Mouse (Mus musculus): Measurements from ENCODE around the gene Trpm2. TPM values are rescaled to one million over a fixed set of nuclear protein-coding genes. Genes with fewer than 3 reads are reported as not detected.
A peak's percentile ranks its signal among the peaks of the same experiment; 100 is the strongest.
"Not testable (repeated sequence)": the region's sequence is repeated elsewhere in the genome, so short reads cannot be mapped to it uniquely, and the experiment has no call there.

Gene Trpm2
- polyA plus RNA-seq, 1 experiment from 2014 or later, result 0.20 TPM

DNA sequence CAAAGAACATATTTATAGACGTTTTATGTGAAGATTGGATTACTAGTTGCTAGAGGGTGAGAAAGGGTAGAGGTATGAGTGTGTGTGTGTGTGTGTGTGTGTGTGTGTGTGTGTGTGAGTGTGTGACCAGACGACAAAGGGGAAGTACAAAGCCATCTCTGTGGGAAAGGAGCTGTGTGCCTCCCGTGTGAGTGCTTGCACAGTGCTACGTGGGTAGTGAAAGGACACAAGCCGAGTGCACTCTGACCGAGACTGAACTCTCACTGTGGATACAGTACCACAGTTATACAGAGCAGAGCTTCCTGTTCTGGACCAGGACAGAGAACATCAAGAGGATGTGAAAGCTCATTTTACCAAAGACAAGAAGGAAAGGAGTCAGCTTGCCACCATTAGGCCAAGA, 6.4 kb downstream of the Trpm2 start:
- 86% methylated on average over 6 of the region's 6 CpGs for WGBS
- Histone ChIP-seq H3K4me1 (replicated peaks; ENCODE audit: insufficient read depth, low read length) (no peaks in the 10 kb centered on the region), H3K9ac (ENCODE audit: low read depth, low read length) (no peak overlapping the region), H3K36me3 (ENCODE audit: insufficient read depth, low read length) (no peaks in the 10 kb centered on the region), H3K9me3 (replicated peaks; ENCODE audit: low read length) (no peaks in the 10 kb centered on the region), H3K4me3 (replicated peaks; ENCODE audit: low read depth, low read length) (no peak overlapping the region), H3K27ac (no peak overlapping the region), H3K4me2 (ENCODE audit: low read length) (no peak overlapping the region), H3K27me3 (ENCODE audit: insufficient read depth, low read length) (no peaks in the 10 kb centered on the region)
- no peak for ATAC-seq (replicated peaks; ENCODE audit: low FRiP score, low read depth)
- TF ChIP-seq CTCF (IDR thresholded peaks at IDR 0.05; ENCODE audit: low read depth), result no peak
- no peak for DNase-seq (ENCODE audit: low spot score)

DNA sequence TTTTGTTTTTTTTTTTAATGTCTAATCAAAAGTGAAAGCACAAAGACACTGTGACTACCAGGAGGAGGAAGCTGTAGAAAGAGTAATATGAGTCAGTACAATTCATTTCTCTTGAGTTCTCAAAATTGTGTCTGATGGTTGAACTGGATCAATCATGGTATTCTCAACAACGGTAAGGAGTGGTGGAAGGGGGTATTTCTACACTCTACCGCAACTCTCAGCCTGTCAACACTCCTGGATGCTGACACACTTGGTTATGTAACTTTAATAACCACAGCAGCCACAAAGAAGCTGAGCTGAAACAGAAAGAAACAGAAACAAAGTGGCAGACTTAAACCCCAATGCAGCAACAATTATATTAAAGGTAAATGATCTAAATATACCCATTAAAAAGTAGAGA, 7.6 kb downstream of the Trpm2 start:
- H3K9me3 ChIP-seq (replicated peaks; ENCODE audit: low read length), result no peaks in the 10 kb centered on the region
- no peak for DNase-seq (ENCODE audit: low spot score)
- H3K27ac ChIP-seq, result no peak overlapping the region
- no peak for ATAC-seq (replicated peaks; ENCODE audit: low FRiP score, low read depth)
- H3K4me3 ChIP-seq (replicated peaks; ENCODE audit: low read depth, low read length), result no peak overlapping the region
- H3K27me3 ChIP-seq (ENCODE audit: insufficient read depth, low read length), result no peaks in the 10 kb centered on the region
- no peak overlapping the region for H3K9ac ChIP-seq (ENCODE audit: low read depth, low read length)
- 85% methylated on average over 2 of the region's 2 CpGs for WGBS
- TF ChIP-seq CTCF (IDR thresholded peaks at IDR 0.05; ENCODE audit: low read depth), result no peak
- no peaks in the 10 kb centered on the region for H3K36me3 ChIP-seq (ENCODE audit: insufficient read depth, low read length)
- no peaks in the 10 kb centered on the region for H3K4me1 ChIP-seq (replicated peaks; ENCODE audit: insufficient read depth, low read length)
- no peak overlapping the region for H3K4me2 ChIP-seq (ENCODE audit: low read length)

DNA sequence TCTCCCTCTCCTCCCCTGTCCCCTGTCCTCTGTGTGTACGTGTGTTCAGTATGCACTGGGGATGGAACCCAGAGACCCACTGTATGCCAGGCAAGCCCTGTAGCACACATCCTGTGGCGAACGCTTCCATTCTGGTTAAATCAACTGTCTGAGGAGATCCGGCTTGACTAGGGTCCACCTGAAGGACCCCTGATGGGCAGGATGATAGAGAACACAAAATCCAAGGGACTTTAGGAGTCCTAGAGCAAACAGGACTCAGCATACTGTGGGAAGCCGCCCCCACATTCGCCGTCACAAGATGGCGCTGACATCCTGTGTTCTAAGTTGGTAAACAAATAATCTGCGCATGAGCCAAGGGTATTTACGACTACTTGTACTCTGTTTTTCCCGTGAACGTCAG, 19.9 kb downstream of the Trpm2 start:
- H3K4me1 ChIP-seq (replicated peaks; ENCODE audit: insufficient read depth, low read length); H3K27me3 ChIP-seq (ENCODE audit: insufficient read depth, low read length); H3K9ac ChIP-seq (ENCODE audit: low read depth, low read length); H3K4me2 ChIP-seq (ENCODE audit: low read length); DNase-seq (ENCODE audit: low spot score); H3K9me3 ChIP-seq (replicated peaks; ENCODE audit: low read length); H3K36me3 ChIP-seq (ENCODE audit: insufficient read depth, low read length); H3K27ac ChIP-seq; ATAC-seq (replicated peaks; ENCODE audit: low FRiP score, low read depth); H3K4me3 ChIP-seq (replicated peaks; ENCODE audit: low read depth, low read length): not testable (repeated sequence)
- 90% methylated on average over 8 of the region's 12 CpGs for WGBS

DNA sequence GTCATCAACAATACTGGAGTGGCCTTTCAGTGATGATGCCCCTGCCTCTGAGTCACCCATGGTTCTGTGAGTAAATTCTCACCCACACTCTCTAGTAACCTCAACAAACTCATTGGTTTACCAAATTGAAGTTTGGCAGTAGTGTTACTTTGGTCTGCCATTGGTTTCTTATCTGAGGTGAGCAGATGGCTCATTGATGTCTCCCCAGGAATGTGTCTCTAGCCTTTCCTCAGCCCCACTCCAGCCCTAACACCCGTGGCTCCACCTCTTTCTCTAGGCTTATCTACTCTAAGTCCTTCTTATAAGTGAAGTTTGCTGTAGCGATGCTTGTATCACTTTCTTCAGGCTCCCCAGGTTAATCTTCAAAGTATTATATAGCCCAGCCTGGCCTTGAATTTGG, 30.7 kb downstream of the Trpm2 start:
- DNase-seq (ENCODE audit: low spot score), result no peak
- TF ChIP-seq CTCF (IDR thresholded peaks at IDR 0.05; ENCODE audit: low read depth), result no peak
- WGBS, result 79% methylated on average over 2 of the region's 2 CpGs
- Histone ChIP-seq H3K36me3 (ENCODE audit: insufficient read depth, low read length) (no peaks in the 10 kb centered on the region), H3K4me1 (replicated peaks; ENCODE audit: insufficient read depth, low read length) (no peaks in the 10 kb centered on the region), H3K27ac (no peak overlapping the region), H3K9ac (ENCODE audit: low read depth, low read length) (no peak overlapping the region), H3K27me3 (ENCODE audit: insufficient read depth, low read length) (no peaks in the 10 kb centered on the region), H3K4me3 (replicated peaks; ENCODE audit: low read depth, low read length) (no peak overlapping the region), H3K4me2 (ENCODE audit: low read length) (no peak overlapping the region), H3K9me3 (replicated peaks; ENCODE audit: low read length) (no peaks in the 10 kb centered on the region)
- ATAC-seq (replicated peaks; ENCODE audit: low FRiP score, low read depth), result no peak

DNA sequence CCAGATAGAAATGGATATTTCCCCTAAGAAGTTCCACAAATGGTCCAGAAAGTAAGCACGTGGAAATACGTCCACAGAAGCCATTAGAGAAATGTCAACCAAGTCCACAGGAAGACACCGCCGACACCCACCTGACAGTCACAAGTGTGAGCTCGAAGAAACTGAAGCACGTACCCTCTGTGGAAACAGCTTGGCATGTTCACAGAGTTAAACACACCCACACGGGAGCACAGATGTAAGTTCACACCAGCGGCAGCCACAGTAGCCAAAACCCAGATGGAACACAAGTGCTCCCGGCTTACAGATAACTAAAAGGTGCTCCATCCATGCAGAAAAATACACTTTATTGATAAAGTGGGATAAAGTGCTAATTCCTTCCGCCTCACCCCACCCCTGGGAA, 43.0 kb downstream of the Trpm2 start:
- H3K27ac ChIP-seq, result no peak overlapping the region
- H3K27me3 ChIP-seq (ENCODE audit: insufficient read depth, low read length), result no peaks in the 10 kb centered on the region
- H3K4me1 ChIP-seq (replicated peaks; ENCODE audit: insufficient read depth, low read length), result no peaks in the 10 kb centered on the region
- no peak overlapping the region for H3K4me2 ChIP-seq (ENCODE audit: low read length)
- no peak overlapping the region for H3K4me3 ChIP-seq (replicated peaks; ENCODE audit: low read depth, low read length)
- H3K9me3 ChIP-seq (replicated peaks; ENCODE audit: low read length), result no peaks in the 10 kb centered on the region
- DNase-seq (ENCODE audit: low spot score) (no peak), ATAC-seq (replicated peaks; ENCODE audit: low FRiP score, low read depth) (no peak)
- H3K9ac ChIP-seq (ENCODE audit: low read depth, low read length), result no peak overlapping the region
- 77% methylated on average over 10 of the region's 10 CpGs for WGBS
- no peaks in the 10 kb centered on the region for H3K36me3 ChIP-seq (ENCODE audit: insufficient read depth, low read length)
- TF ChIP-seq CTCF (IDR thresholded peaks at IDR 0.05; ENCODE audit: low read depth), result no peak

DNA sequence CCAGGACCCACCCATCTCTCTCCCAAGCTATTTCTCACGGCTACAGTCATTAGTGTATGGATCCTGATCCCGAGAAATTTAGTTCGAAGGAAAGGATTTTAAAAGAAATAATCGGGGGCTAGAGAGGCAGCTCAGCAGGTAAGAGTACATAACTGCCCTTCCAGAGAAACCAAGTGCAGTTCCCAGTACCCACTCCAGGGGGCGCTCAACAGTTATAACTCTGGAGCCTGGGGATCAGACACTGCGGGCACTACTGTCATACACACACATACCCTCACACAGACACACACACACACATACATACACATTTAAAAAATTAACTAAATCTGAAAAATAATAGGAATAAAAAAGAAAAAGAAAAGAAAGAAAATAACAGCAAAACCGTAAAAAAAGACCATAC, 44.2 kb downstream of the Trpm2 start:
- 44% methylated on average over 7 of the region's 7 CpGs for WGBS
- TF ChIP-seq CTCF (IDR thresholded peaks at IDR 0.05; ENCODE audit: low read depth), result peak; percentile 58

DNA sequence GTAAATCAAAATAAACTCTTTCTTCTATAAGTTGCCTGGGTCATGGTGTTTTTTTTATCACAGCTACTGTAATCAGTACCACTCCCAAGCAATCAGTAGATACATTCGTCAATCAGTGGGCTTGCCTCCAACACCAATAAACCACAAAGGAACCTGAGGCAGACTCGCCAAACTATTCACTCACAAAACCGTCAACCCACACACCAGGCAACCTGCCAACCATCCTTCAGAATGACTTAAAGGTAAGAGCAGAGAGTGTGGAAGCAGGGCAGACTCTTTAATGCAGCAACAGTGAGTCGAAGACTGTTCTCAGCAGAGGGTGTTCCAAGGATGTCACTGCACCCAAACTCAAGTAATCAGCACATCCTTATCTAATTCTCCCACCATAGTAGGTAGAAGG, 47.7 kb downstream of the Trpm2 start:
- no peaks in the 10 kb centered on the region for H3K27me3 ChIP-seq (ENCODE audit: insufficient read depth, low read length)
- H3K4me1 ChIP-seq (replicated peaks; ENCODE audit: insufficient read depth, low read length), result no peaks in the 10 kb centered on the region
- H3K27ac ChIP-seq, result no peak overlapping the region
- DNase-seq (ENCODE audit: low spot score) (no peak), ATAC-seq (replicated peaks; ENCODE audit: low FRiP score, low read depth) (no peak)
- TF ChIP-seq CTCF (IDR thresholded peaks at IDR 0.05; ENCODE audit: low read depth), result no peak
- no peaks in the 10 kb centered on the region for H3K36me3 ChIP-seq (ENCODE audit: insufficient read depth, low read length)
- no peak overlapping the region for H3K9ac ChIP-seq (ENCODE audit: low read depth, low read length)
- no peaks in the 10 kb centered on the region for H3K9me3 ChIP-seq (replicated peaks; ENCODE audit: low read length)
- no peak overlapping the region for H3K4me3 ChIP-seq (replicated peaks; ENCODE audit: low read depth, low read length)
- no peak overlapping the region for H3K4me2 ChIP-seq (ENCODE audit: low read length)
- 55% methylated on average over 4 of the region's 4 CpGs for WGBS

More for the DNA sequence above, 44.2 kb downstream of the Trpm2 start:
- Histone ChIP-seq H3K4me2 (ENCODE audit: low read length) (no peak overlapping the region), H3K9me3 (replicated peaks; ENCODE audit: low read length) (no peaks in the 10 kb centered on the region), H3K27me3 (ENCODE audit: insufficient read depth, low read length) (no peaks in the 10 kb centered on the region), H3K9ac (ENCODE audit: low read depth, low read length) (no peak overlapping the region), H3K4me1 (replicated peaks; ENCODE audit: insufficient read depth, low read length) (no peaks in the 10 kb centered on the region), H3K4me3 (replicated peaks; ENCODE audit: low read depth, low read length) (no peak overlapping the region), H3K36me3 (ENCODE audit: insufficient read depth, low read length) (no peaks in the 10 kb centered on the region), H3K27ac (no peak overlapping the region)
- ATAC-seq (replicated peaks; ENCODE audit: low FRiP score, low read depth) (no peak), DNase-seq (ENCODE audit: low spot score) (peak; percentile 17)
